Mouse (Mus musculus): Measurements from ENCODE around the gene Myd88. TPM values are rescaled to one million over a fixed set of nuclear protein-coding genes. Genes with fewer than 3 reads are reported as not detected.

Gene Myd88
- polyA plus RNA-seq, 1 experiment from 2014 or later, result 7.5 TPM

DNA sequence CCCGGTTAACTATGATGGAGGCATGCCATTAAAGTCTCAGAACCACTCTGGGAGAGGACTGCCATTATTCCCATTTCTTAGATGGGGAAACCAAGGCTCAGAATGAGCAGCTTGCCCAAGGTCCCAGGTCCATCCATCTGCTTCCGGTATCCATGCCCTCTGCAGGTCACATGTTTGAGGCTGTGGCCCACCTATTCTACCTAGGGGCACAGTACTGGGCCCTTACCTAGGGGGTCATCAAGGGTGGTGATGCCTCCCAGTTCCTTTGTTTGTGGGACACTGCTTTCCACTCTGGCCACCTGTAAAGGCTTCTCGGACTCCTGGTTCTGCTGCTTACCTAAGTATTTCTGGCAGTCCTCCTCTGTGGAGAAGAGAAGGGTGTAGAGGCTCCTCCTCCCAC is 2.9 kb downstream of the Myd88 start:
- no peak for ATAC-seq (replicated peaks; ENCODE audit: low FRiP score)
- Histone ChIP-seq H3K4me1 (replicated peaks; ENCODE audit: control insufficient read depth, insufficient read depth, low read length) (peaks cover 5% of the 10 kb centered on the region; the same call in 1 of the 2 replicates), H3K4me2 (ENCODE audit: low read depth, low read length, severe bottlenecking) (no peak overlapping the region), H3K9ac (ENCODE audit: low read length) (no peak overlapping the region), H3K36me3 (ENCODE audit: control insufficient read depth, insufficient read depth, low read length) (no peaks in the 10 kb centered on the region; the same call in 1 of the 2 replicates), H3K4me3 (ENCODE audit: low read depth, low read length) (no peak overlapping the region), H3K9me3 (ENCODE audit: control insufficient read depth, low read length) (no peaks in the 10 kb centered on the region), H3K27ac (ENCODE audit: low read depth, low read length) (no peak overlapping the region), H3K27me3 (ENCODE audit: control insufficient read depth, insufficient read depth, low read length) (peaks cover 3% of the 10 kb centered on the region; the same call in 1 of the 2 replicates)
- WGBS, result 89% methylated on average over 3 of the region's 3 CpGs
- DNase-seq (ENCODE audit: low spot score), result no peak

GRCm38 (mm10) chr9:119337842-119338241 is 3.4 kb downstream of the Myd88 start:
- peaks cover 3% of the 10 kb centered on the region; the same call in 1 of the 2 replicates for H3K27me3 ChIP-seq (ENCODE audit: control insufficient read depth, insufficient read depth, low read length)
- H3K4me1 ChIP-seq (replicated peaks; ENCODE audit: control insufficient read depth, insufficient read depth, low read length), result peaks cover 5% of the 10 kb centered on the region; the same call in 1 of the 2 replicates
- DNase-seq (ENCODE audit: low spot score) (peak; percentile 46), ATAC-seq (replicated peaks; ENCODE audit: low FRiP score) (no peak)
- H3K9ac ChIP-seq (ENCODE audit: low read length), result no peak overlapping the region
- no peaks in the 10 kb centered on the region for H3K36me3 ChIP-seq (ENCODE audit: control insufficient read depth, insufficient read depth, low read length)
- no peaks in the 10 kb centered on the region for H3K9me3 ChIP-seq (ENCODE audit: control insufficient read depth, low read length)
- H3K27ac ChIP-seq (ENCODE audit: low read depth, low read length), result no peak overlapping the region
- WGBS, result 93% methylated on average over 14 of the region's 14 CpGs
- no peak overlapping the region for H3K4me3 ChIP-seq (ENCODE audit: low read depth, low read length)
- H3K4me2 ChIP-seq (ENCODE audit: low read depth, low read length, severe bottlenecking), result no peak overlapping the region

DNA sequence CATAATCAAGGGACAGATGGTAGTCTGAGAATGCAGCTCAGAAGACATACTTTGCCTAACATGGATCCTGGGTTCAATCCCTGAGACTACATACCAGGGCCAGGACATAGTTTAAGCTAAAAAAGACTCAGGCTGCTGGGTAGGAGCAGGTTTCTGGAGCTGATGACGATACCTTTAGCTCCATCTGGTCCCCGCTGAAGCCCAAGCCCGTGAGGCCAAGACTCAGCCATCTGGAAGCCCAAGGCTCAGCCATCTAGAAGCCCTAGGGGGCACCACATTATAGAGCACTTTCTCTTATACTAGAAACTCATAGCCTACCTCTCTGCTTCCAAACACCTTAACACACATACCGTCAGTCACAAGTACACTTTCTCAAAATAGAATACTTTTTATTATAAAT is 5.6 kb downstream of the Myd88 start:
- H3K27ac ChIP-seq (ENCODE audit: low read depth, low read length), result no peak overlapping the region
- H3K4me2 ChIP-seq (ENCODE audit: low read depth, low read length, severe bottlenecking), result no peak overlapping the region
- no peak overlapping the region for H3K4me3 ChIP-seq (ENCODE audit: low read depth, low read length)
- WGBS, result 86% methylated on average over 4 of the region's 4 CpGs
- H3K9me3 ChIP-seq (ENCODE audit: control insufficient read depth, low read length), result no peaks in the 10 kb centered on the region
- peaks cover 3% of the 10 kb centered on the region; the same call in 1 of the 2 replicates for H3K27me3 ChIP-seq (ENCODE audit: control insufficient read depth, insufficient read depth, low read length)
- no peak for ATAC-seq (replicated peaks; ENCODE audit: low FRiP score)
- no peak for DNase-seq (ENCODE audit: low spot score)
- no peaks in the 10 kb centered on the region for H3K36me3 ChIP-seq (ENCODE audit: control insufficient read depth, insufficient read depth, low read length)
- H3K9ac ChIP-seq (ENCODE audit: low read length), result no peak overlapping the region
- H3K4me1 ChIP-seq (replicated peaks; ENCODE audit: control insufficient read depth, insufficient read depth, low read length), result peaks cover 2% of the 10 kb centered on the region; the same call in 1 of the 2 replicates

DNA sequence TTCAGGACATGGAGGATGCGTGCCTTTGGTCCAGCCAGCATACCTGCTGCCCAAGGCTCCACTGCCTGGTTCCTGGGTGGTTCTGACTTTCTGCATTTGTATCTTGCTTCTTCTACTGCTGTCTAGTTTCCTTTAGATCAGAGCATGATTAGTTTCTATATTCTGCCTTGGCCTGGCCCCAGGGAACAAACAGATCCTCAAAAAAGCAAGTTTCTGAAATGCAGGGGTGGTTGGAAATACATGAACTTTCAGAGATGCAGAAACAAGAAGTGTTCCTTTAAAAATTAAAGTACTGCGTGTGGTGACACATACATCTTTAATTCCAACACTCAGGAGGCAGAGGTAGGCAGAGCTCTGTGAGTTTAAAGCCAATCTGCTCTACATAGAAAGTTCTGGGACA is 6.4 kb downstream of the Myd88 start:
- no peak for DNase-seq (ENCODE audit: low spot score)
- H3K27ac ChIP-seq (ENCODE audit: low read depth, low read length), result no peak overlapping the region
- H3K9ac ChIP-seq (ENCODE audit: low read length), result no peak overlapping the region
- H3K9me3 ChIP-seq (ENCODE audit: control insufficient read depth, low read length), result no peaks in the 10 kb centered on the region
- no peak overlapping the region for H3K4me3 ChIP-seq (ENCODE audit: low read depth, low read length)
- peaks cover 2% of the 10 kb centered on the region; the same call in 1 of the 2 replicates for H3K4me1 ChIP-seq (replicated peaks; ENCODE audit: control insufficient read depth, insufficient read depth, low read length)
- WGBS, result 87% methylated on average over 2 of the region's 2 CpGs
- H3K36me3 ChIP-seq (ENCODE audit: control insufficient read depth, insufficient read depth, low read length), result no peaks in the 10 kb centered on the region
- peaks cover 3% of the 10 kb centered on the region; the same call in 1 of the 2 replicates for H3K27me3 ChIP-seq (ENCODE audit: control insufficient read depth, insufficient read depth, low read length)
- no peak overlapping the region for H3K4me2 ChIP-seq (ENCODE audit: low read depth, low read length, severe bottlenecking)
- ATAC-seq (replicated peaks; ENCODE audit: low FRiP score), result no peak

- Histone ChIP-seq H3K4me2 (ENCODE audit: low read depth, low read length, severe bottlenecking) (no peak overlapping the region), H3K9ac (ENCODE audit: low read length) (no peak overlapping the region), H3K4me1 (replicated peaks; ENCODE audit: control insufficient read depth, insufficient read depth, low read length) (no peaks in the 10 kb centered on the region), H3K4me3 (ENCODE audit: low read depth, low read length) (no peak overlapping the region), H3K9me3 (ENCODE audit: control insufficient read depth, low read length) (no peaks in the 10 kb centered on the region), H3K36me3 (ENCODE audit: control insufficient read depth, insufficient read depth, low read length) (no peaks in the 10 kb centered on the region), H3K27ac (ENCODE audit: low read depth, low read length) (no peak overlapping the region), H3K27me3 (ENCODE audit: control insufficient read depth, insufficient read depth, low read length) (peaks cover 3% of the 10 kb centered on the region; the same call in 1 of the 2 replicates)
- 76% methylated on average over 10 of the region's 10 CpGs for WGBS
- DNase-seq (ENCODE audit: low spot score) (no peak), ATAC-seq (replicated peaks; ENCODE audit: low FRiP score) (no peak)
These were observed 6.9 kb downstream of the Myd88 start for GRCm38 (mm10) chr9:119334324-119334723.

- H3K4me3 ChIP-seq (ENCODE audit: low read depth, low read length), result no peak overlapping the region
- H3K36me3 ChIP-seq (ENCODE audit: control insufficient read depth, insufficient read depth, low read length), result no peaks in the 10 kb centered on the region
- 88% methylated on average over 15 of the region's 15 CpGs for WGBS
- H3K27ac ChIP-seq (ENCODE audit: low read depth, low read length), result no peak overlapping the region
- no peaks in the 10 kb centered on the region for H3K27me3 ChIP-seq (ENCODE audit: control insufficient read depth, insufficient read depth, low read length)
- H3K9ac ChIP-seq (ENCODE audit: low read length), result no peak overlapping the region
- H3K4me2 ChIP-seq (ENCODE audit: low read depth, low read length, severe bottlenecking), result no peak overlapping the region
- no peaks in the 10 kb centered on the region for H3K9me3 ChIP-seq (ENCODE audit: control insufficient read depth, low read length)
- DNase-seq (ENCODE audit: low spot score) (no peak), ATAC-seq (replicated peaks; ENCODE audit: low FRiP score) (no peak)
- H3K4me1 ChIP-seq (replicated peaks; ENCODE audit: control insufficient read depth, insufficient read depth, low read length), result no peaks in the 10 kb centered on the region
These were observed 10.8 kb downstream of the Myd88 start for GRCm38 (mm10) chr9:119330186-119330963.

GRCm38 (mm10) chr9:119328488-119328887 is 12.7 kb downstream of the Myd88 start:
- H3K36me3 ChIP-seq (ENCODE audit: control insufficient read depth, insufficient read depth, low read length), result no peaks in the 10 kb centered on the region
- WGBS, result 84% methylated on average over 3 of the region's 3 CpGs

DNA sequence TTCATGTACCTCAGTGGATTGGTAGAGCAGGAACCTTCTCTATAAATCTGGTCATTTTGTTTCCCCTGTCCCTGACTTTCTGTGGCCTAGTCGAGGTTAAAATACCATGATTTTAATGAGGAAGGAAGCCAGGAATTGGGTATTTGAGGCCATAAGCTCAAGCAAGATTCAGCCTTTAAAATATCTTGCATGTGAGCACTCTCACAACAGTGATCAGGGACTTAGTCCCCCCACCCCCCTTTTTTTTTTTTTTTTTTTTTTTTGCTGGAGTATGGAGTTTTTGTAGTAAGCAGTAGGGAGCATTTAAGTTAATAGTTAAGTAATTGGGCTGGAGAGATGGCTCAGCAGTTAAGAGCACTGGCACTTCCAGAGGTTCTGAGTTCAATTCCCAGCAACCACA is 17.1 kb downstream of the Myd88 start:
- Histone ChIP-seq H3K36me3 (ENCODE audit: control insufficient read depth, insufficient read depth, low read length) (no peaks in the 10 kb centered on the region), H3K27me3 (ENCODE audit: control insufficient read depth, insufficient read depth, low read length) (no peaks in the 10 kb centered on the region), H3K4me2 (ENCODE audit: low read depth, low read length, severe bottlenecking) (no peak overlapping the region), H3K9ac (ENCODE audit: low read length) (no peak overlapping the region), H3K4me3 (ENCODE audit: low read depth, low read length) (no peak overlapping the region), H3K27ac (ENCODE audit: low read depth, low read length) (no peak overlapping the region), H3K9me3 (ENCODE audit: control insufficient read depth, low read length) (no peaks in the 10 kb centered on the region), H3K4me1 (replicated peaks; ENCODE audit: control insufficient read depth, insufficient read depth, low read length) (no peaks in the 10 kb centered on the region; the same call in 1 of the 2 replicates)
- DNase-seq (ENCODE audit: low spot score) (no peak), ATAC-seq (replicated peaks; ENCODE audit: low FRiP score) (no peak)
- 66% methylated on average over 1 of the region's 1 CpGs for WGBS

More at GRCm38 (mm10) chr9:119328488-119328887, 12.7 kb downstream of the Myd88 start:
- no peak for DNase-seq (ENCODE audit: low spot score)
- H3K4me3 ChIP-seq (ENCODE audit: low read depth, low read length), result no peak overlapping the region
- H3K4me1 ChIP-seq (replicated peaks; ENCODE audit: control insufficient read depth, insufficient read depth, low read length), result no peaks in the 10 kb centered on the region
- H3K27me3 ChIP-seq (ENCODE audit: control insufficient read depth, insufficient read depth, low read length), result no peaks in the 10 kb centered on the region
- H3K9ac ChIP-seq (ENCODE audit: low read length), result no peak overlapping the region
- no peak overlapping the region for H3K4me2 ChIP-seq (ENCODE audit: low read depth, low read length, severe bottlenecking)
- H3K27ac ChIP-seq (ENCODE audit: low read depth, low read length), result no peak overlapping the region
- ATAC-seq (replicated peaks; ENCODE audit: low FRiP score), result no peak
- no peaks in the 10 kb centered on the region for H3K9me3 ChIP-seq (ENCODE audit: control insufficient read depth, low read length)

All from forebrain, embryonic 11.5 days (tissue).